Mouse (Mus musculus) hindbrain, embryonic 14.5 days (tissue): Measurements from ENCODE around the gene Tmem135. TPM values are rescaled to one million over a fixed set of nuclear protein-coding genes. Genes with fewer than 3 reads are reported as not detected.

Source experiments
- ATAC-seq: fragments of 200-750 bp; cut with Nextera tagmentation; 2 replicates; pipeline ENCODE4 v1.8.0; 2017; ENCODE audit warnings: moderate number of reproducible peaks, mild to moderate bottlenecking, moderate TSS enrichment, moderate library complexity; ENCODE audit not compliant: low FRiP score
- DNase-seq: peaks from one replicate; pipeline ENCODE4 v3.0.0-alpha.2; 2015; ENCODE audit warnings: low spot score
- H3K27ac ChIP-seq: fragments of 300-500 bp; sonication (generic); 2 replicates; pipeline ENCODE4 v1.5.1; 2014; ENCODE audit warnings: mild to moderate bottlenecking, moderate library complexity
- H3K27me3 ChIP-seq: fragments of 300-500 bp; sonication (generic); 2 replicates; pipeline ENCODE4 v1.6.1; 2014; ENCODE audit warnings: mild to moderate bottlenecking, low read length, mixed read lengths; ENCODE audit not compliant: control insufficient read depth, insufficient read depth
- H3K36me3 ChIP-seq: fragments of 300-500 bp; sonication (generic); replicated peaks from 2 replicates; pipeline ENCODE4 v1.6.1; 2014; ENCODE audit not compliant: control insufficient read depth, insufficient read depth
- H3K4me1 ChIP-seq: fragments of 300-500 bp; sonication (generic); replicated peaks from 2 replicates; pipeline ENCODE4 v1.6.1; 2014; ENCODE audit warnings: antibody characterized with exemption, low read length, mixed read lengths; ENCODE audit not compliant: control insufficient read depth, insufficient read depth
- H3K4me2 ChIP-seq: fragments of 300-500 bp; sonication (generic); replicated peaks from 2 replicates; pipeline ENCODE4 v1.6.1; 2014; ENCODE audit warnings: mild to moderate bottlenecking, moderate library complexity
- H3K4me3 ChIP-seq: fragments of 300-500 bp; sonication (generic); replicated peaks from 2 replicates; pipeline ENCODE4 v1.5.1; 2014; ENCODE audit warnings: mild to moderate bottlenecking, low read length
- H3K9ac ChIP-seq: fragments of 300-500 bp; sonication (generic); 2 replicates; pipeline ENCODE4 v1.6.1; 2014
- H3K9me3 ChIP-seq: fragments of 300-500 bp; sonication (generic); 2 replicates; pipeline ENCODE4 v1.6.1; 2016; ENCODE audit warnings: low read length; ENCODE audit not compliant: control insufficient read depth
- WGBS: fragments of 180-500 bp; shearing (Covaris S2); extraction: QIAGEN DNeasy Blood & Tissue Kit; methylation state at CpG from one replicate; pipeline ENCODE4 v1.1.7; 2014; 5-methylcytosine and 5-hydroxymethylcytosine counted together
- polyA plus RNA-seq: library from polyadenylated mRNA; unstranded; fragments of >200 nt; fragmentation: Nextera tagmentation; extraction: Ambion mirVana; gene quantifications from 2 replicates; pipeline ENCODE4 v1.2.1, GENCODE M21; 2014

Gene Tmem135
- polyA plus RNA-seq, 1 experiment from 2014 or later, result 32.7 TPM

DNA sequence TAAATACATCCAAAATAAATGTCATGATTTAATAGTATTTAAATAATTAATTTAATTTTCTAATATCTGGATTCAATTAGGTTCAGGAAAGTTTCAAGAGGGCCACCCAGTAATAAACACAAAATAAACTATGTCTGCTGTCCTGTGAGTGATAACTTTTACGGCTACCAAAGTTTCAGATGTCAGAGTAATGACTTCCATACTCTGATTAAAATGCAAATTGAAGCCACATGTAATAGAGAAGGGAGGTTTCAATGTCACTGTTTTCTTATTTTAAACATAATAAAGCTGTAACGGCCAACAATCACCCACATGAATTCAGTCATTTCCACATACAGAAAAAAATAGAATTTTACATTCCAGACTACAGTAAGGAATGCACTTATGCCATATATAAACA, 145.2 kb downstream of the Tmem135 start:
- DNase-seq, result no peak
- Histone ChIP-seq H3K27me3 (no peaks in the 10 kb centered on the region), H3K27ac (no peak overlapping the region), H3K4me1 (no peaks in the 10 kb centered on the region), H3K4me3 (no peak overlapping the region), H3K9ac (no peak overlapping the region), H3K9me3 (no peaks in the 10 kb centered on the region), H3K4me2 (no peak overlapping the region), H3K36me3 (no peaks in the 10 kb centered on the region)
- ATAC-seq, result no peak
- 80% methylated on average over 2 of the region's 2 CpGs for WGBS

DNA sequence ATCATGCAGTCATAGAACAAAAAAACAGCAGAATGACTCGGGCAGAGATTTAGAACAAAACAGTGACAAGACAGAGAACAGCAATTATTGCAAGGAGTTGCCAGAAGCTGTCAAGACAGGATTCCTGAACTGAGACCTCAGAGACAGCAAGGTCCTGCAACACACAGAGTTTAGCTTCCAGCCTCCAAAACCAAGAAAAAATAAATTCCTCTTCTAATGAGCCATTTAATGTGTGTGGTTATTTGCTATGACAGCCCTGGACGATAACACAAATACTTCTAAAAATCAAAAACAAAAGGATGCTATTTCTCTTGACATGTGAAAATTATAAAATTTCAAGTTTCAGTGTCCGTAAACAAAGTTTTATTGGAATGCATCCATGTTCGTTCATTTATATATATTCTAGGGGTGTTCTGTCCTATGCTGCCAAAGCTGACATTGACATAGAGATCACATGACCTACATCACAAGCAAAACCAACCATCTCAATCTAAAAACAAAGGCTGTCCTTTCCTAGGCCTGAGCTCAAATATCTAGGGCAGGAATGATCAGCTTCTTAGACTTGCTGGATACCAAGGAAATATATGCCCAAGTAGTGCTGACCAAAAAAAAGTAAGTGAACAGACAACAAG, 146.0 kb downstream of the Tmem135 start:
- H3K4me1 ChIP-seq, result no peaks in the 10 kb centered on the region
- no peaks in the 10 kb centered on the region for H3K9me3 ChIP-seq
- H3K9ac ChIP-seq, result no peak overlapping the region
- no peaks in the 10 kb centered on the region for H3K27me3 ChIP-seq
- H3K4me3 ChIP-seq, result no peak overlapping the region
- H3K36me3 ChIP-seq, result no peaks in the 10 kb centered on the region
- no peak overlapping the region for H3K27ac ChIP-seq
- 86% methylated on average over 4 of the region's 4 CpGs for WGBS
- DNase-seq, result no peak
- no peak overlapping the region for H3K4me2 ChIP-seq
- ATAC-seq, result no peak

DNA sequence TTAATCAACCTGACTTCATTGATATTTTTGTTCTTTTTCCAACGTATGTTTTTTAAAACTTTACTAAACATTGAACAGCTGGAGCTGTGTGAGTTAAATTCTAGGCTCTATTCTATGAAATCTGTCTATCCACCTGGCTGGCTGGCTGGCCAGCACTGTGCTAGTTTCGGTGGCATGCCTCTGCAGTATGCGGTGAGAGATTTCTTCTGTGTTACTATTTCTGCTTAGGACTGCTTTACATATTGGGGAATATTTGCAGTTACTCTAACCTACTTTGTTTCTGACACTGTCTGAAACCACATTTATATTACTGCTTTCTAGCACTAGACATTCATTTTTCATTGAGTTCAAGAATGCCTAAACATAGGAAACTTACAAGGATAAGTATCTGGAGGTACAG, 150.2 kb downstream of the Tmem135 start:
- no peak overlapping the region for H3K4me3 ChIP-seq
- H3K4me1 ChIP-seq, result no peaks in the 10 kb centered on the region
- ATAC-seq (no peak), DNase-seq (no peak)
- no peak overlapping the region for H3K9ac ChIP-seq
- H3K9me3 ChIP-seq, result no peaks in the 10 kb centered on the region
- no peak overlapping the region for H3K4me2 ChIP-seq
- no peaks in the 10 kb centered on the region for H3K36me3 ChIP-seq
- 89% methylated on average over 3 of the region's 3 CpGs for WGBS
- H3K27me3 ChIP-seq, result no peaks in the 10 kb centered on the region
- H3K27ac ChIP-seq, result no peak overlapping the region

DNA sequence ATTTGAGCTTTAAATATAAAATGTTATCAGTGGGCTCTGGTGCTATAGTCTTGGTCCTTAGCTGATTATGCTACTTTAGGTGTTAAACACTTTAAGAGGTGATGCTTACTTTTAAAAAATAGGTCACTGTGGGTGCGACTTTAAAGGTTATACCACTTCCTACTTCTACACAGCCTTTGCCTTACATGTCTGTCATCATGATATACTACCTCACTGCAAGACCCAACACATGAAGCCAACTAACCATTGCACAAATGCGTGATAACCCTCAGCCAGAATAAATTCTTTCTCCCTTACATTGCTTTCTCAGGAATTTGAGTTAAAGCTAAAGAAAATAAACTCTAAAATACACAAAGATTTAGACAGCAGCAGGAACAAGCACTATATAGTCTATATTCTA, 150.7 kb downstream of the Tmem135 start:
- Histone ChIP-seq H3K9ac (no peak overlapping the region), H3K9me3 (no peaks in the 10 kb centered on the region), H3K27me3 (no peaks in the 10 kb centered on the region), H3K36me3 (no peaks in the 10 kb centered on the region), H3K4me1 (no peaks in the 10 kb centered on the region), H3K27ac (no peak overlapping the region), H3K4me2 (no peak overlapping the region), H3K4me3 (no peak overlapping the region)
- 90% methylated on average over 2 of the region's 2 CpGs for WGBS
- ATAC-seq (no peak), DNase-seq (no peak)

DNA sequence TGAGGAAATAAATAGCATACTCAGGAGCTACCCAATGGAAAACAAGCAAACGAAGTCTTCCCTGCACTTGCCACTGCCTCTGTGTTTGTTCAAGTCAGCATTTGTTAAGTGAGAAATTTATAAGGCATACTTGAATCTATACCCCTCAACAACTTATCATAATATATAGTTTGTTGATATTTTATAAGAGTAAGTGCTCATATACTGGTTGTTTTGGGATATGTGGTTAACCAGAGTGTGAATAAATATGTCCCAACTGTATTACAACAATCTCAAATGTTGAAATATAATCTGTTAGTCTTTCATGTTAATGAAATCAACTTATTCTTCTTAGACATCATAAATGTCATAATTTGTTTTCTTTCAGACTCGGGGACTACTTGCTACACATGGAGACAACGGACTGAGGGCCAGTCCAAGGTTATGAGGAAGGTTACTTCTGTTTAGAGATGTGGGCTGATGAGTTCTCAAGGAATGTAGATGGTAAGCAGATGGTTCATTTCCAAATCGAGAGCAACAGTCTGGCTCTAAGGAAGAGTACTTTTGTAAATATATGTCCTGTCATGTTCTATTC, 152.1 kb downstream of the Tmem135 start:
- Histone ChIP-seq H3K4me2 (no peak overlapping the region), H3K9ac (no peak overlapping the region), H3K27me3 (no peaks in the 10 kb centered on the region), H3K9me3 (no peaks in the 10 kb centered on the region), H3K4me3 (no peak overlapping the region), H3K36me3 (no peaks in the 10 kb centered on the region), H3K4me1 (no peaks in the 10 kb centered on the region), H3K27ac (no peak overlapping the region)
- ATAC-seq (no peak), DNase-seq (no peak)
- 93% methylated on average over 4 of the region's 4 CpGs for WGBS

DNA sequence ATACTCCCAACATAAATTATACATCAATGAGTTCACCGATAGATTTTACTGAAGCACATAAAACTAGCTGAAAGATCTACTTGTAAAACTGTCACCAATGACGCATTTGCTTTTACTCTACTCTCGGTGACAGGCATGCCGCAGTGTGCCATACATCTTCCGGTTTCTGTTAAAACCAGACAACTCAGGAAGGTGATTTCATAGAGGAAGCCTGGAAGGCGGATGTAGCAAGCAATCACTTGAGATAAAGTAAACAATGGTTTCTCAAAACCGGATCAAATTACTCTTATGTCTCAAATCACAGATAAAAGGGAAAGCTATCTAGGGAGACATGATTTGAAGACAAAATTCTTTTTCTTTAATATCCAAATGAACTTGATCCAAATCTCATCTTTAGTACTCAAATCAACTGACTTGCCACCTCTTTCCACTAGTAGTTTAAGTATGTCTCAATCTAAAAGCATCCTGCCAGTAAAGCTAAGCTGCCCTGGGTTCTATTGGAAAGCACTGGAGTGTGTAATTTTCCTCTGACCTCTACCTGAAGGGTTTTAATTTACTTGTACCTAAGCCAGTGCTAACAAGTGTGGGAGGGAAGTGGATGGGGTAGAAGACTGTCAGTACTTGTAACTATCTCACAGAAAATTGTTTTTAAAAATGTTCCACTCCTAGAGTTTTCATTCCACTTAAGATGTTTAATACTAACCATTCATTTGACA, 155.7 kb downstream of the Tmem135 start:
- Histone ChIP-seq H3K4me1 (no peaks in the 10 kb centered on the region), H3K27me3 (no peaks in the 10 kb centered on the region), H3K4me2 (no peak overlapping the region), H3K9me3 (no peaks in the 10 kb centered on the region), H3K4me3 (no peak overlapping the region), H3K27ac (no peak overlapping the region), H3K36me3 (no peaks in the 10 kb centered on the region; the same call in 1 of the 2 replicates), H3K9ac (no peak overlapping the region)
- ATAC-seq (no peak), DNase-seq (no peak)
- WGBS, result 73% methylated on average over 7 of the region's 7 CpGs

DNA sequence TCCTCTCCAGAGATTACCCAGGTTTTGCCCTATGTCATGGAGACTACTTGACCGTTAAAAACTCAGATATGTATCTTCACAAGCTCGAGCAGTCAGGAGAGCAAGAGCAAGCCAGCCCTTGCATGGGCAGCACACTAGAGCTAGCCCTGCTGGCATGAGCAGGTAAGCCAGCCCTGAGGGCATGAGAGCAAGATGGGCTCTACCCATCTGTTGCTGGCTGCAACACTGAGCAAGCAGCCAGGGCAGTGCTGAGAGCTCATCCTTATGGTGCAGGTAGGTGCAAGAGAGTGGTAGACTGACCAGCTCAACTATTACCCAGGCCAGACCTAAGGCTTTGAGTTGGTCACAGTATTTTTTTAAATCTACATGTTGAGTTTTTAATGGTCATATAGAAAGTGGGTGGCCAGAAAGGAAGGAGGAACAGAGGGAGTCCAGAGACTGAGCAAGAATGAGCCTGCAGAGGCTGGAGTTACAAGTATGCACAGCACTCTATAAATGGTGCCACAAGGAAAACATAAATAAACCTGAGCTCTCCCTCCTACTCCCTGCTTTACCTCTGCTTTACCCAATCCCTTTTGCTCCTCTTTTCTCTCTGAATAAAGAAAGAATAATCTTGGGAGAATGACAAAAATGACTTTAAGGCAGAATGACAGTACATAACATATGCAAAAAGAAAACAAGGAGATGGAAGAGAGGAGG, 156.9 kb downstream of the Tmem135 start:
- no peak for DNase-seq
- Histone ChIP-seq H3K9ac (no peak overlapping the region), H3K9me3 (no peaks in the 10 kb centered on the region), H3K27ac (no peak overlapping the region), H3K4me1 (no peaks in the 10 kb centered on the region), H3K4me2 (no peak overlapping the region), H3K36me3 (no peaks in the 10 kb centered on the region; the same call in 1 of the 2 replicates), H3K27me3 (no peaks in the 10 kb centered on the region), H3K4me3 (no peak overlapping the region)
- WGBS, result 97% methylated on average over 2 of the region's 2 CpGs
- no peak for ATAC-seq

DNA sequence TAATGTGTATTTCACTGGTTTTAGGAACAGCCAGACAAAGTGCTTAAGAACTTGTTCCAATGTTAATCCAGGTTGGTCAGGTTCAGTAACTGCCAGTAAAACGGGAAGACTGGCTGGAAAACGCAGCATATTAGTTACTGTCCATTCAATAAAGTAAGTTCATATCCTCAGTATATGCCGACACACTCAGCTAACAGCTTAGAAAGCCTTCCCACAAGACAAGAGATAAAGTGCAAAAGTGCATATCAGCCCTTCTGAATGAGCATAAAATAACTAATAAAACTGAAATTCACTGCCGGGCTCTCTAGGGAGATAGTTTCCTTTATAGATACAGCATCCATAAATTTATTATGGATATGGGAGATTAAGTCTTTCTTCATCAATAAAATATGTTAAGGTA, 161.5 kb downstream of the Tmem135 start:
- H3K27me3 ChIP-seq, result no peaks in the 10 kb centered on the region
- no peak for ATAC-seq
- H3K36me3 ChIP-seq, result peaks cover 5% of the 10 kb centered on the region; the same call in 1 of the 2 replicates
- H3K4me2 ChIP-seq, result no peak overlapping the region
- DNase-seq, result no peak
- H3K4me1 ChIP-seq, result no peaks in the 10 kb centered on the region
- no peak overlapping the region for H3K4me3 ChIP-seq
- peaks cover 4% of the 10 kb centered on the region; the same call in 1 of the 2 replicates for H3K9me3 ChIP-seq
- H3K9ac ChIP-seq, result no peak overlapping the region
- H3K27ac ChIP-seq, result no peak overlapping the region
- WGBS, result 88% methylated on average over 4 of the region's 4 CpGs

DNA sequence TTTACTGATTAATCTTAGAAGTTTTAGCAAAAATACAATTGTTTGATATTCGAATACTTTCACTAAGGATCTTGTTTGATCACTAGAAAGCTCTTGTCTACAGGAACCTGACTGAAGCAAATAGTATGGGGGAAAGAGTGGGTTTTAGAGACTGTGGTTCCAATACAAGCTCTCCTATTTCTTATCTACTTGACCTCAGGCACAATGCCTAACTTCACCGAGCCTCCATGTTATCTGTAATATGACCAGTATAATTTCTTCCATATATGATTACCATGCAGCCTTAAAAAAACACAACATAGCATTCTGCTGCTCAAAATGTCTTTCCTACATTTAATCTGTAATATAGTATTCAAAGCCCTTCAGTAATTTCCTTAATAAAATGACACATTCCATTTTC, 161.9 kb downstream of the Tmem135 start:
- 88% methylated on average over 2 of the region's 2 CpGs for WGBS
- Histone ChIP-seq H3K9ac (no peak overlapping the region), H3K4me3 (no peak overlapping the region), H3K4me2 (no peak overlapping the region), H3K27me3 (no peaks in the 10 kb centered on the region), H3K36me3 (peaks cover 5% of the 10 kb centered on the region; the same call in 1 of the 2 replicates), H3K27ac (no peak overlapping the region), H3K4me1 (no peaks in the 10 kb centered on the region), H3K9me3 (peaks cover 4% of the 10 kb centered on the region; the same call in 1 of the 2 replicates)
- ATAC-seq (no peak), DNase-seq (no peak)
